Mouse (Mus musculus) gastrocnemius, postnatal 4 days (tissue): ENCODE measurements at regions not wholly inside any gene's neighbourhood (a gene's known extent, or its start where the extent isn't known, plus 50 kb on each side); places are given as distances from the start of the nearest gene placed in this dataset.

Experiments
- DNase-seq, 2 experiments: peaks; one replicate each; pipeline ENCODE4 v3.0.0; 2021 to 2022; ENCODE audit warnings: low spot score in 2 of 2, mixed read lengths in 2 of 2

GRCm38 (mm10) chr9:117967080-117967479 is 73.2 kb upstream of the Azi2 start:
- no peak for DNase-seq

- peak in 1 of 2 experiments; percentile 24 for DNase-seq
Measured at GRCm38 (mm10) chr9:117966326-117966989, 73.8 kb upstream of the Azi2 start.

- no peak for DNase-seq
Measured at GRCm38 (mm10) chr9:117962088-117963030, 77.9 kb upstream of the Azi2 start.

- DNase-seq, result no peak
Measured at GRCm38 (mm10) chr9:117959845-117960244, 80.5 kb upstream of the Azi2 start.

- no peak for DNase-seq
Measured at GRCm38 (mm10) chr9:117957195-117957594, 83.1 kb upstream of the Azi2 start.

- DNase-seq, result peak in 1 of 2 experiments; percentile 13
Measured at GRCm38 (mm10) chr9:117956691-117957090, 83.6 kb upstream of the Azi2 start.

GRCm38 (mm10) chr9:117927466-117927847 is 112.8 kb upstream of the Azi2 start:
- DNase-seq, result no peak

- DNase-seq, result no peak
Measured at GRCm38 (mm10) chr9:117926700-117927465, 113.4 kb upstream of the Azi2 start.

GRCm38 (mm10) chr9:117922992-117923391 is 117.3 kb upstream of the Azi2 start:
- DNase-seq, result no peak

GRCm38 (mm10) chr9:117907895-117908424 is 132.3 kb upstream of the Azi2 start:
- no peak for DNase-seq

- DNase-seq, result no peak
Measured at GRCm38 (mm10) chr9:117905045-117905747, 135.1 kb upstream of the Azi2 start.

- DNase-seq, result no peak
Measured at GRCm38 (mm10) chr9:117904621-117905020, 135.7 kb upstream of the Azi2 start.

- peak in 1 of 2 experiments; percentile 33 for DNase-seq
Measured at GRCm38 (mm10) chr9:117903025-117903424, 137.3 kb upstream of the Azi2 start.

- peak in 1 of 2 experiments; percentile 19 for DNase-seq
Measured at GRCm38 (mm10) chr9:117902239-117902939, 137.9 kb upstream of the Azi2 start.

- DNase-seq, result no peak
Measured at GRCm38 (mm10) chr9:117900631-117901030, 139.7 kb upstream of the Azi2 start.

- DNase-seq, result no peak
Measured at GRCm38 (mm10) chr9:117896517-117896916, 143.8 kb upstream of the Azi2 start.

- DNase-seq, result no peak
Measured at GRCm38 (mm10) chr9:117892601-117893000, 147.7 kb upstream of the Azi2 start.

- DNase-seq, result no peak
Measured at GRCm38 (mm10) chr9:117873172-117873571, 167.1 kb upstream of the Azi2 start.

- DNase-seq, result peak; percentile 23 to 33
Measured at GRCm38 (mm10) chr9:117872387-117873081, 167.8 kb upstream of the Azi2 start.
